Mouse (Mus musculus) thymus, postnatal 14 days (tissue): ENCODE measurements around the gene Samt2.
"Not testable (repeated sequence)": the region's sequence is repeated elsewhere in the genome, so short reads cannot be mapped to it uniquely, and the experiment has no call there.

Experiments used
- DNase-seq: peaks from one replicate; pipeline ENCODE4 v3.0.0; 2021

Gene Samt2

GRCm38 (mm10) chrX:154579260-154579659 is at the start of gene Samt2:
Gene Samt2 (minus strand): TSS chrX:154579360.
- DNase-seq = not testable (repeated sequence)
